Mouse (Mus musculus) spleen, postnatal 10 days (tissue): ENCODE results near the gene Gm20388.
A peak's percentile ranks its signal among the peaks of the same experiment; 100 is the strongest.

Experiments used
- DNase-seq, 2 experiments: peaks; one replicate each; pipeline ENCODE4 v3.0.0; 2021 to 2022; ENCODE audit warnings: low spot score in 2 of 2

Gm20388 gene

DNA sequence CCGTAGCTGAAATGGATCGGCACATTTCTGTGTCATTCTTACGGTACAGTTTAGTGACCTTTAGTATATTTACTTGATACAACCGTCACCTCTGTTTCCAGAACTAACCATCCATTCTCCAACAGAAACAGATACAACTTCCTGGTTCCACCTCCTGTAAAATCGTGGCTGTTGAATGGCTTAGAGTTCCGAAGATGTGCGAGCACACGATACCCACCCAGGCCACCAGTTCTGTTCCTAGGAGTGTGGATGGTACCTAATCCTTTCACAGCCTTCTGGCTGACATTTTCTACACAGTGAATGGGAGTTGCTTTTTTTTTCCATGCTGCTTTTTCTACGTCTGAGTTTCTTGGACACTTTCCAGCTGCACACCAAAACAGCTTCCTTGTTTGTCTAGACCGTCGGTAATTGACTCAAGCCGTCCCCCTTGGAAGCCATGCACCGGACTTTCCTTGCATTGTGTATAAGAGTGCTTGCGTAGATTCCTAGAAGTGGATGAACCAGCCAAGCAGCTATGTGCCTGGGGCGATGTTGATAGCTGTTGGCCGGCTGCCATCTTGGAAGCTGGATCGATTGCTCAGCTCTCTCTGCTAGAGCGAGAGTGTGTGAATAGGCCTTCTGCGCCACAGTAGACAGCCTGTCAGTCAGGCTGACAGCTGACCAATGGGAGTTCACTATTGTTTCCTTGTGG lies 2533.6 kb downstream of the Gm20388 start:
- DNase-seq, result peak; percentile 77 to 89

GRCm38 (mm10) chr8:122445203-122445602 lies 2534.6 kb downstream of the Gm20388 start:
- no peak for DNase-seq

GRCm38 (mm10) chr8:122451161-122451703 lies 2540.6 kb downstream of the Gm20388 start:
- DNase-seq, result no peak

DNA sequence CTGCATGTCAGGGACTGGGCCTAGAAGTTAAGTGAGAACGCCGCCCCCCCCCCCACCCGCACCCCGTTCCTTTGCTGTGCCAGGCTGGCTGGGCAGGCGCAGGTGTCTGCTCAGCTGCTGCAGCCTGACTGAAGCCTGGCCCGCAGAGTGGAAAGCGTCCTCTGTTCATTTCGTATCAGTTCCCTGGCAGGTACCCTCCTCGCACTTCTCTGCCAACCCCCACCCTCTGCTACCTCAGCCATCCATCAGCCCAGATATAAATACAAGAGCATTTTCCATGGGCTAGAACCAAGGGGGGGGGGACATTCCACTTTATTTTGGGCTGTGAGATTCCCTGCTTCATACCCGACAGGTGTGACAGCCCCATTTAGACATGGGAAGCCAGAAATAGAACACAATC lies 2541.5 kb downstream of the Gm20388 start:
- no peak for DNase-seq

- DNase-seq, result no peak
Measured at GRCm38 (mm10) chr8:122454409-122454808, 2543.8 kb downstream of the Gm20388 start.

DNA sequence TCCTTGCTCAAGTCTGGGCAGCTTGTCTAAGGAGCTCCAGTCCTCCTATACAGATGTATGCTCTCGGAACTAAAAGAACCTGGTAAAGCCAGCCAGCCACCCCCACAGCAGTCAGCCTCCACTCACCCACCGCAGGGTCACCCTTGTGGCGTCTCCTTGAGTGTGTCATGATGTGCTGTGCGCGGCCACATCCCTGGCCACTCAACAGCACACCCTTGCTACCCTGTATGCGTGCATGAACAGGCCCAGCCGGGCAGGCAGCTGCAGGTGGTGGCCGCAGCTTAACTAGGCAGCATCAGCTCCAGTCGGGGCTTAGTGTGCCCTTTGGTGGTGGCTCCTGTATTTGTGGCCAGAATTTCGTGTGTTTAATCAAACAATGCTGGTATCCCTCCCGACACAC lies 2546.5 kb downstream of the Gm20388 start:
- DNase-seq, result no peak

GRCm38 (mm10) chr8:122459218-122459900 lies 2548.7 kb downstream of the Gm20388 start:
- DNase-seq, result peak in 1 of 2 experiments; percentile 63

DNA sequence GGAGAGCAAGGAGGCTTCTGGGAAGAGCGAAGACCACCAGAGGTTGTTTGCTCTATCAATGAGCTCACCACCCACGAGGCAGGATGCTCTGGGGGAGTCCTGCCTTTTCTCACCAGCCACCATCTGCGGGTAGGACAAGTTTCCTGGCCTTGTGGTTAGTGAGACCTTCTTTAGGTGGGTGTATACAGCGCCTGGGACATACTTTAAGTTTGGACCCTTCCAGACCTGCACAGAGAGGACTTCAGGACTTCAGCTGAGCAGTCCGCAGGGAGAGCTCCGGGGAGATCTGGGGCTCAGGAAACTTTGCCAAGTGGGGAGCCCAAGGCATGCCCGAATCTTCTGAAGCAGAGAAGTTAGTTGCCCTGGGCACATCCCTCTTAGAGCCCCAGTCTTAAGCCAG lies 2549.3 kb downstream of the Gm20388 start:
- no peak for DNase-seq

DNA sequence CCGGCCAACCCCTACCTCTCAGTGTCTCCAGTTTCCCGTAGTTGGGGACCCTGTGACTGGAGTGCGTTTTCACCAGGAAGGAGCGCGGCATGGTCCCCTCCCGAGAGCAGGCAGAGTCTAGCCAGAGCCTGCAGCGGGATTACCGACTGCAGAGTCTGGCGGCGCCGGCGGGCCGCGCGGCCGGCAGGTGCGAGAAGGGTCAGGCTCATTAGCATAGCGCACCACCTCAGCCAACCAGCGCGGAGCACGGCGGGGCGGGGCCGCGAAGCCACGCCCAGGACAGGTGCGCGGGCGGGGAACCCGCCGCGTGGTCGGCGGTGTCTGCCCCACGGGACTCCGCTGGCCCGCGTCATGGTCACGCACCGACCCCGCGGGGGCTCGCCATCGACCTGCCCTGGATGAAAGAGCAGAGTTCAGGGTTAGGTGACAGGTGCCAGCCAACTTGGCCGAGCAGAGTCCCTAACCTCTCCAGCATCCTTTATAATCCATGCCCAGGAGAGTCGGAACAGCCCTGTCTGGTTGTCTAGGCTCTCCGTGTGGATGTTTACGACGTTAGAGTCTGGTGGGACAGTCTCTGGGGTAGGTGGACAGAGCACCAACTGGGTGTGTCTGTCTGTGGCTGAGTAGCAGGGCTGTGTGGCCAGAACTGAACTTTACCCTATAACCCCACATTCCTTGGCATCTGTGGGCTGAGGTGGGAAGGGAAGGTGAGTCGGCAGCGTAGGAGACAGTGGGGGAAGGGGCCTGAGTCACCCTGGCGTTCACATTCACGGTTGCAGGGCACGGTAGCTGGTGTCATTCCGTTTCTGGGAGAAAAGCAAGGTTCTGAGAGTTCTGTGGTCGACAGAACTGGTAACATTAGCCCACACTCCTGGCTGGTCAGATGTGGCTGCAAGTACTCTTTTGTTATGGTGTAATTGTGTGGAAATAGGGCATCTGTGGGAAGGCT lies 2550.2 kb downstream of the Gm20388 start, which contains the start of gene Snai3:
TSS of gene Snai3 (minus strand) at position 210 of the 949 bp plus-strand sequence.
- peak in 1 of 2 experiments; percentile 69 for DNase-seq

DNA sequence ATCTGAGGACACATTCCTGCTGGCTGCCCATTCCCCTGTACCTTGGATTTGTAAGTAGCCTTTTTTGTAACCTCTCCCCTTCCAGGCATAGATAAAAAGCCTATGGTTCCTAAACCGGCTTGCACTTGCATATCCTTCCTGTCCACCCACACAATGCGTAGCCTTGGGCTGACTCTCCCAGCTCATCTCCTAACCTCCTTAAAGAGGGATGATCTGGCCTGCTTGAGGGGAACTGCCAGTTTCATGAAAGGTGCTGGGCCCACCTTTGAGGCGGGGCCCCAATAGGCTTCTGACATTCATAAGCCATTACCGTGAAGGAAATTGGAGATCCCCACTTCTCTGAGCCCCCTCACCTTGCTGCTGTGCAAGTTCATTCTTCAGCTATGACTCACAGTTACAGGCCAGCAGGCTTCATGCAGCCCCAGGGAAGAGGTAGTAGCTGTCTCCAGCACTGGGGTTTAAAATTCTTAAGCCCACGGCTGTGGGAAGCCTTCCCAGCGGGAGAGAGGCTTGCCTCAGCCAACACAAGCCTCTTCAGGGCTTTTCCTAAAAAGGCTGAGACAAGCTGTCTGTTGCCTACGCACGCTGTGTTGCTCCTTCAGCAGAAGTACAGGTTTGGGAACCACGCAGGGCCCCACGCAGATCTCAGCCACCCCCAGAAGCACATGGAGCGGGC lies 2551.0 kb downstream of the Gm20388 start:
- no peak for DNase-seq

DNA sequence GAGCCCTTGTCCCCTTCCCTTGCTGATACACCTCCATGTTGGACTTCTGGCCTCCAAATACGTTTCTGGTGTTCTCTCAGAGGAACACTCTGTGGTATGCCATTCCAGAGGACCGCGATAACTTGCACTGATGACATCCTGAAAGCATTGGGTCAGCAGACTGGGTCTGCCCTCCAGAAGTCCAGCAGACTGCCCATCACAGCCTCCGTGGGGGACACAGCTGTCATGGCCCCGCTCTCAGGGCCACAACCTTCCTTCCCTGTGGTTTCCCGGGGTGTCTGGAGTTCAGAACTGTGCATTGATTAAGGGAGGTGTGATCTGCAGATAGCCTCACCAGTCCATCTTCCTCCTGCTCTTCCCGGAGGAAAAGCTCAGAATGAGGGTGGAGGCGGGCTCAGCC lies 2551.9 kb downstream of the Gm20388 start:
- no peak for DNase-seq

DNA sequence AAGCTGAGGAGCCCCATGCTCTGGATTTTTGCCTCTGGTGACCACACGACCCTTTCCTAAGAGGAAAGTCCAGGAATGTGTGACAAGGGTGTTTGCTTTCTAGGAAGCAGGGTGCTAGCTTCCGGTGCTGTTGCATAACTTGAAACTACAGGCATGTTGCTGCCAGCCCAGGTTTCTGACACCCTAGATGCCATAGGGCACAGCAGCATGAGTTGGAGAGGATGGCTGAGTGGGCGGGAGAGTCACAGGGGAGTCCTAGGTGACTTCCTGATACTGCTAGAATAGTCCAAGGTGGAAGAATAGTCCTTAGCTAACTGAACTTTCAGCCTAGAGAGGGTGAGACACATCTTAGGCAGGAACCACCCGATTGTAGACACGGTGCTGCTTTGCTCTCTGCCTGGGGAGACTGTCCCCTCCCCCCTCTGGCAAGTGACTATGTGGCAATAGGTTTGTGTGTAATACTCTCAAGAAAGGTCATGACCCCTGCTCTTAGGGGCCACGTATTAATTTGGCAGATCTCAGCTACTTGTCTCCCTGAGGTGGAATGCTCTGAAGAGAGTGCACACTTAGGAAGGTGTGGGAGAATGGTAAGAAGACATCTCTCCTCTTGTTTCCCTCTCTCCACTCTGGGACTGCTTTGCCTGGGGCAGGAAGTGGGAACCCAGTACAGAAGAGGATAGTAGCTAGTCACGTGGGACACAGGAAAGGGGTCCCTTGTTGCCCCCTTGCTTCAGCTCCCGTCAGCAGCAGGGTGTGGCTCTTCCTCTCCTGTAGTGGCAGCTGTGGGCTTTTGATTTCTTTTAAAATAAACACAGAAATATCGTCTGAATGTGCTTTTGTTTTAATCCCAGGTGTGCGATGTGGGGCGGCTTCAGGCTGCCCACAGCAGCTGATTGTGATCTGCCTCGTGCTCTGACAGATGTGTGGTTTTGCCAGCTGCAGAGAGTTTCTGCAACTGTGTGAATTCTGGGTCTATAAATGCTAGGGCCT lies 2553.3 kb downstream of the Gm20388 start:
- DNase-seq, result no peak

GRCm38 (mm10) chr8:122464985-122465384 lies 2554.3 kb downstream of the Gm20388 start:
- no peak for DNase-seq

GRCm38 (mm10) chr8:122467816-122468215 lies 2557.2 kb downstream of the Gm20388 start:
- DNase-seq, result no peak

DNA sequence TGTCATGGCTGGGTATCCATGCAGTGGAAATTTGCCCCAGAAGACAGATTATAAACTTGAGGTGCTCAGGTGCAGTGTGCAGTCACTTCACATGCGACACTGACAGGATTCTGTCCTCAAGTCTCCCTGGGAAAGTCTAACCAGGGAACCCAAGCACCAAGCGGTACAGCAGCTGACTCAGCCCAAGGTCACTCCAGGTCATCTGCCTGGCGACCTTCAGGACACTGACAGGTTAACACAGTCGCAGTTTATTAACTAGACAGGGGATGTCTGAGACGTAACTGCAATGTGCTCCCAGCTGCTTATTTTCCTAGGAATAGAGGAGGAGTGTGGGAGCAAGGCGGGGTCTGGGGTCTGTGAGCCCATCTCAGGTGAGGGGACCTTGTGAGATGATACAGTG lies 2558.8 kb downstream of the Gm20388 start:
- no peak for DNase-seq

DNA sequence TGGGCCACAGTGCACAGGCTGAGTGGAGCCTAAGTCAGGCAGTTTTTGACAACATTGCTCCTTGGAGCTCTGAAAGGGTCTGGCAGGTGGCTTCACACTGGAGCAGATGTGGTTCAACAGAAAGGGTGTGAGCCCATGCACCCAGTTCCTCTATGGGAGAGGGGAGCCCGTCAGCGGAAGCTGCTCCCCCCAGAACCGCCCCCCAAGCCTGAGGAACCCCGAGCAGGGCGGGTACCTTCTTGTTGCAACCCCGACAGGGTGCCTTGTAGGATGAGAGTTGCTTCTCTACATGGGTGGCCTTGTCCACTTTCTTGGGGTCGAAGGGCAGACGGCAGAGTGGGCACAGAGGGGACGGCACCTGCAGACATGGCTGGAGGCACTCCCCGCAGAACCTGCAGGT lies 2559.3 kb downstream of the Gm20388 start:
- DNase-seq, result peak in 1 of 2 experiments; percentile 35

GRCm38 (mm10) chr8:122470691-122471090 lies 2560.1 kb downstream of the Gm20388 start:
- DNase-seq, result no peak

- peak in 1 of 2 experiments; percentile 36 for DNase-seq
Measured at GRCm38 (mm10) chr8:122473911-122474421, 2563.3 kb downstream of the Gm20388 start.

- peak; percentile 49 to 59 for DNase-seq
Measured at GRCm38 (mm10) chr8:122474951-122475560, 2564.4 kb downstream of the Gm20388 start.
